ENCODE assay signal across 19 mouse cellular contexts in genomic region chr5:118039241-118039668, GRCm38 (mm10). TPM values are rescaled to one million over a fixed set of nuclear protein-coding genes. Genes with fewer than 3 reads are reported as not detected.
DNase-seq lines count a peak whose midpoint lies in the region; ATAC-seq and TF ChIP-seq lines count a peak whose summit lies in the region.
"Had no signal": no experiment of that assay in that cellular context is flagged by ENCODE, and none has a peak within 500 bp of the region (broad histone marks: within the 10 kb centered on the region; RNA-seq: fewer than 3 reads in every experiment).

No protein-coding gene starts in this region.

- no peaks in the 10 kb centered on the region for H3K27me3 ChIP-seq in E14TG2a.4 (ENCODE audit: insufficient read depth, low read length)
- no peaks in the 10 kb centered on the region for H3K27me3 ChIP-seq in forebrain, embryonic 16.5 days (replicated peaks; ENCODE audit: control insufficient read depth, insufficient read depth, low read length)
- peaks cover 6% of the 10 kb centered on the region for H3K27me3 ChIP-seq in liver, embryonic 11.5 days (replicated peaks; ENCODE audit: control insufficient read depth, insufficient read depth, low read length)
- H3K27me3 ChIP-seq: embryonic facial prominence, embryonic 13.5 days; liver, embryonic 15.5 days had no signal

- no peak overlapping the region for H3K4me2 ChIP-seq in forebrain, embryonic 16.5 days (ENCODE audit: low read length)
- no peak overlapping the region for H3K4me2 ChIP-seq in liver, embryonic 11.5 days
- H3K4me2 ChIP-seq: embryonic facial prominence, embryonic 13.5 days; limb, embryonic 12.5 days; liver, embryonic 15.5 days had no signal

- H3K27ac ChIP-seq in forebrain, embryonic 16.5 days (ENCODE audit: low read length) = peak overlapping the region; percentile 44; the same call in 1 of the 2 replicates
- no peak overlapping the region for H3K27ac ChIP-seq in liver, embryonic 11.5 days (ENCODE audit: low read depth, low read length)
- H3K27ac ChIP-seq: embryonic facial prominence, embryonic 13.5 days; gastrocnemius, adult 2 months; limb, embryonic 12.5 days; liver, embryonic 15.5 days had no signal

- peak overlapping the region; percentile 32; the same call in 1 of the 2 replicates for H3K4me3 ChIP-seq in E14TG2a.4 (replicated peaks; ENCODE audit: low read length)
- H3K4me3 ChIP-seq in forebrain, embryonic 16.5 days (replicated peaks; ENCODE audit: low read length) = no peak overlapping the region
- no peak overlapping the region for H3K4me3 ChIP-seq in liver, embryonic 11.5 days (ENCODE audit: low read depth, low read length)
- H3K4me3 ChIP-seq: embryonic facial prominence, embryonic 13.5 days; gastrocnemius, adult 2 months; limb, embryonic 12.5 days; liver, embryonic 15.5 days had no signal

- intact Hi-C loops in gastrocnemius, postnatal 36 days (cut with DNase I) = no loop called here

- no peak for DNase-seq in frontal cortex, postnatal 14 days (ENCODE audit: low spot score in 2 of 2)
- DNase-seq in cerebellum, adult 18-20 months = peak; percentile 41 to 54
- DNase-seq in urinary bladder, postnatal 25 days (ENCODE audit: low spot score) = no peak
- no peak for DNase-seq in liver, embryonic 11.5 days (ENCODE audit: low spot score)
- DNase-seq in gastrocnemius, postnatal 36 days = no peak
- DNase-seq: adrenal gland, postnatal 25 days; B cell, adult 2 months; gastrocnemius, adult 2 months; kidney, adult 18-20 months; kidney, postnatal 10 days; retina, postnatal 1 day; thymus, adult 2 months had no signal

- peak; percentile 66 for ATAC-seq in frontal cortex, adult (ENCODE audit: low TSS enrichment)
- no peak for ATAC-seq in forebrain, embryonic 16.5 days
- no peak for ATAC-seq in liver, embryonic 11.5 days (replicated peaks; ENCODE audit: low FRiP score)

- H3K36me3 ChIP-seq in E14TG2a.4 (ENCODE audit: insufficient read depth, low read length) = no peaks in the 10 kb centered on the region
- no peaks in the 10 kb centered on the region for H3K36me3 ChIP-seq in forebrain, embryonic 16.5 days (ENCODE audit: control insufficient read depth, insufficient read depth)
- H3K36me3 ChIP-seq in liver, embryonic 11.5 days (ENCODE audit: control insufficient read depth, insufficient read depth, low read length) = no peaks in the 10 kb centered on the region
- H3K36me3 ChIP-seq: embryonic facial prominence, embryonic 13.5 days; limb, embryonic 12.5 days; liver, embryonic 15.5 days had no signal

- WGBS in forebrain, embryonic 16.5 days = 16% methylated on average over 12 of the region's 12 CpGs
- WGBS in liver, embryonic 11.5 days = 33% methylated on average over 12 of the region's 12 CpGs

- H3K9me3 ChIP-seq in E14TG2a.4 (ENCODE audit: low read length) = peaks cover 13% of the 10 kb centered on the region
- no peaks in the 10 kb centered on the region for H3K9me3 ChIP-seq in forebrain, embryonic 16.5 days (ENCODE audit: control insufficient read depth, low read length)
- H3K9me3 ChIP-seq in liver, embryonic 11.5 days (ENCODE audit: control insufficient read depth, low read length) = no peaks in the 10 kb centered on the region
- H3K9me3 ChIP-seq: embryonic facial prominence, embryonic 13.5 days; liver, embryonic 15.5 days had no signal

- no peak for TF ChIP-seq CTCF in E14TG2a.4 (conservative IDR thresholded peaks at IDR 0.05; ENCODE audit: low read length)

- peaks cover 50% of the 10 kb centered on the region for H3K4me1 ChIP-seq in E14TG2a.4 (replicated peaks; ENCODE audit: low read depth, low read length)
- H3K4me1 ChIP-seq in forebrain, embryonic 16.5 days (replicated peaks; ENCODE audit: control insufficient read depth, insufficient read depth, low read length) = peaks cover 20% of the 10 kb centered on the region
- H3K4me1 ChIP-seq in liver, embryonic 11.5 days (replicated peaks; ENCODE audit: control insufficient read depth, insufficient read depth, low read length) = peaks cover 2% of the 10 kb centered on the region; the same call in 1 of the 2 replicates
- H3K4me1 ChIP-seq: liver, embryonic 15.5 days had no signal

- no peak overlapping the region for H3K9ac ChIP-seq in forebrain, embryonic 16.5 days (replicated peaks; ENCODE audit: low read depth, low read length)
- no peak overlapping the region for H3K9ac ChIP-seq in liver, embryonic 11.5 days (ENCODE audit: low read depth, low read length)
- H3K9ac ChIP-seq: embryonic facial prominence, embryonic 13.5 days; limb, embryonic 12.5 days; liver, embryonic 15.5 days had no signal

RNA-seq across cellular contexts. Expression of gene Tesc, which starts 11.7 kb away (rescaled TPM):
- polyA plus RNA-seq in forebrain, embryonic 16.5 days (2015; fragmentation: Nextera tagmentation; extraction: Ambion mirVana) = 7.7 and 10.3 TPM in 2 replicates
- polyA plus RNA-seq in liver, embryonic 11.5 days (2014; fragmentation: Nextera tagmentation; extraction: Ambion mirVana) = 1.7 and 2.2 TPM in 2 replicates
- total RNA-seq in gastrocnemius, postnatal 36 days (2021) = under 1 TPM; 0.44 to 0.71 TPM
- total RNA-seq: megakaryocyte-erythroid progenitor cell, adult 5-6 weeks had no signal

Comparison
In these comparisons a context has a peak if more than half of its experiments do, and no peak if none do; other contexts are left out.
1. DNase-seq: peak in cerebellum, adult 18-20 months (2 of 2); none in frontal cortex, postnatal 14 days (0 of 2), urinary bladder, postnatal 25 days (single experiment), liver, embryonic 11.5 days (single experiment) and gastrocnemius, postnatal 36 days (0 of 2).